Mouse (Mus musculus): ENCODE results near the gene Ino80e. TPM values are rescaled to one million over a fixed set of nuclear protein-coding genes. Genes with fewer than 3 reads are reported as not detected.
A peak's percentile ranks its signal among the peaks of the same experiment; 100 is the strongest.

Ino80e gene
- polyA plus RNA-seq, 1 experiment from 2014 or later, result 118 TPM

DNA sequence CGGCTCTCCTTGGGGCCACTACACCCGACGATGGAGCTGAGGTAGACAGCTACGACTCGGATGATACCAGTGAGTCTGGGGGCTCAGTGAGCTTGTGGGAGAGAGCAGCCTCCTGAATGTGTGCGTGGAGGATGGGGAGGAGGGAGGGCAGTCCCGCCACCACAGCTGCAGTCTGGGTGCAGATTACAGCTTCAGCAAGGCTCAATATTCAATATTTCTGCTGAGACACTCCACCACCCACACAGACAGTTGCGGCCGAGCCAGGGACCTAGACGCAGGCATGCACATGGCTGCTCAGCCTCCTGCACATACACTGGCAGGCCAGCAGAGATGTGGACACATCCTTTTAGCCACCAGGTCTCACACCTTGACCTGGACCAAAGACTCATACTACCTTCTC lies 13.4 kb downstream of the Ino80e start:
- WGBS, result 28% methylated on average over 10 of the region's 10 CpGs
- no peak for DNase-seq (ENCODE audit: low spot score)
- peaks cover 11% of the 10 kb centered on the region for H3K36me3 ChIP-seq (ENCODE audit: control insufficient read depth, insufficient read depth, low read length)
- H3K4me1 ChIP-seq (ENCODE audit: control insufficient read depth, insufficient read depth, low read length), result peaks cover 13% of the 10 kb centered on the region
- peaks cover 32% of the 10 kb centered on the region for H3K27me3 ChIP-seq (ENCODE audit: control insufficient read depth, insufficient read depth, low read length)
- peak overlapping the region; percentile 8; the same call in 1 of the 2 replicates for H3K4me3 ChIP-seq (ENCODE audit: low read depth, low read length)
- no peak overlapping the region for H3K27ac ChIP-seq (replicated peaks; ENCODE audit: low read depth, low read length)
- peak overlapping the region; percentile 30; the same call in 1 of the 2 replicates for H3K9ac ChIP-seq (ENCODE audit: low read length)
- no peaks in the 10 kb centered on the region for H3K9me3 ChIP-seq (ENCODE audit: control insufficient read depth, low read length)
- no peak overlapping the region; the same call in 1 of the 2 replicates for H3K4me2 ChIP-seq (ENCODE audit: low read depth, severe bottlenecking)
- no peak for ATAC-seq (ENCODE audit: insufficient number of reproducible peaks, low FRiP score, low TSS enrichment, low read depth)

- under 1% methylated on average over 62 of the region's 74 CpGs for WGBS
- Histone ChIP-seq H3K9ac (ENCODE audit: low read length) (peak overlapping the region; percentile 62), H3K4me1 (ENCODE audit: control insufficient read depth, insufficient read depth, low read length) (peaks cover 13% of the 10 kb centered on the region), H3K4me3 (ENCODE audit: low read depth, low read length) (peak overlapping the region; percentile 52), H3K27me3 (ENCODE audit: control insufficient read depth, insufficient read depth, low read length) (peaks cover 32% of the 10 kb centered on the region), H3K27ac (replicated peaks; ENCODE audit: low read depth, low read length) (no peak overlapping the region), H3K9me3 (ENCODE audit: control insufficient read depth, low read length) (no peaks in the 10 kb centered on the region), H3K36me3 (ENCODE audit: control insufficient read depth, insufficient read depth, low read length) (peaks cover 6% of the 10 kb centered on the region), H3K4me2 (ENCODE audit: low read depth, severe bottlenecking) (peak overlapping the region; percentile 100)
- ATAC-seq (ENCODE audit: insufficient number of reproducible peaks, low FRiP score, low TSS enrichment, low read depth) (peak; percentile 31; the same call in 1 of the 2 replicates), DNase-seq (ENCODE audit: low spot score) (peak; percentile 71)
Observed at GRCm38 (mm10) chr7:126847421-126848398, 14.5 kb downstream of the Ino80e start.

DNA sequence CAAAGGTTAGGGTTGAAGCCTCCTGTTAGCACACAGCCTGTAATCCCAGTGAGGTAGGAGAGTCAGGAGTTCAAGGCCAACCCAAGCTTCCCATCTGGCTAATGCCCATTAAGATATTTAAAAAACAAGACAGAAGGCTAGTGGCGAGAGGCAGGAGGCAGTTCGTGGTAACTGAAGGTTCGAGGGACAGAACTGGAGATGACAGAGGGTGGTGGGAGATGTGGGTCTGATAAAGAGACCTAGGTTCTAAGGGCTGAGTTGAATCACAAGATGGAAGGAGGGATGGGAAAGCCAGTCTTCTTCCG lies 15.1 kb downstream of the Ino80e start, which contains the start of gene Doc2a:
Doc2a (plus strand) TSS at position 301 of the 305 bp plus-strand sequence.
- no peak within 1 kb of the TSS for H3K27ac ChIP-seq (replicated peaks; ENCODE audit: low read depth, low read length)
- 32% methylated on average over 4 of the region's 4 CpGs for WGBS
- peak within 1 kb of the TSS; percentile 62 for H3K9ac ChIP-seq (ENCODE audit: low read length)
- H3K4me2 ChIP-seq (ENCODE audit: low read depth, severe bottlenecking), result peak within 1 kb of the TSS; percentile 100
- no peaks in the 10 kb centered on the region for H3K9me3 ChIP-seq (ENCODE audit: control insufficient read depth, low read length)
- ATAC-seq (ENCODE audit: insufficient number of reproducible peaks, low FRiP score, low TSS enrichment, low read depth) (no peak), DNase-seq (ENCODE audit: low spot score) (no peak)
- peak within 1 kb of the TSS; percentile 52 for H3K4me3 ChIP-seq (ENCODE audit: low read depth, low read length)
- no peaks in the 10 kb centered on the region; the same call in 1 of the 2 replicates for H3K36me3 ChIP-seq (ENCODE audit: control insufficient read depth, insufficient read depth, low read length)
- peaks cover 32% of the 10 kb centered on the region for H3K27me3 ChIP-seq (ENCODE audit: control insufficient read depth, insufficient read depth, low read length)
- H3K4me1 ChIP-seq (ENCODE audit: control insufficient read depth, insufficient read depth, low read length), result peaks cover 13% of the 10 kb centered on the region

DNA sequence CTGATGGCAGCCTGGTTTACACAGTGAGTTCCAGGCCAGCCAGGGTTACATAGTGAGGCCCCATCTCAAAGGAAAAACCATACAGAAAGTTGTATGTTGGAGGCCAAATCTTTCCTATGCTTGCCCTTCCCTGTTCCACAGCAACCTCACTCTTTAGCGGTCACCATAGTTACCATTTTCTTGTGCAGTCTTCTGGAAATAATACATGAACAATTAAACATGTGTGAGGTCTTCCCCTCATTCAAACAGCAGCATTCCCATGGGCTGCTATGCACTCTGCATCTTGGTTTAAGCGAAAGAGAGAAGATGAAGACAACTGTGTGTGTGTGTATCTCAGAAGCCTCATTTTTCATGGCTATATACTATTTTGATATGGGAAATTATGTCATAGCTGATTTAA lies 16.7 kb downstream of the Ino80e start:
- H3K4me3 ChIP-seq (ENCODE audit: low read depth, low read length), result no peak overlapping the region
- H3K27ac ChIP-seq (replicated peaks; ENCODE audit: low read depth, low read length), result no peak overlapping the region
- no peak overlapping the region for H3K4me2 ChIP-seq (ENCODE audit: low read depth, severe bottlenecking)
- peaks cover 32% of the 10 kb centered on the region for H3K27me3 ChIP-seq (ENCODE audit: control insufficient read depth, insufficient read depth, low read length)
- DNase-seq (ENCODE audit: low spot score) (no peak), ATAC-seq (ENCODE audit: insufficient number of reproducible peaks, low FRiP score, low TSS enrichment, low read depth) (no peak)
- WGBS, result 90% methylated on average over 2 of the region's 2 CpGs
- peaks cover 13% of the 10 kb centered on the region for H3K4me1 ChIP-seq (ENCODE audit: control insufficient read depth, insufficient read depth, low read length)
- no peak overlapping the region for H3K9ac ChIP-seq (ENCODE audit: low read length)
- no peaks in the 10 kb centered on the region for H3K9me3 ChIP-seq (ENCODE audit: control insufficient read depth, low read length)
- H3K36me3 ChIP-seq (ENCODE audit: control insufficient read depth, insufficient read depth, low read length), result no peaks in the 10 kb centered on the region

DNA sequence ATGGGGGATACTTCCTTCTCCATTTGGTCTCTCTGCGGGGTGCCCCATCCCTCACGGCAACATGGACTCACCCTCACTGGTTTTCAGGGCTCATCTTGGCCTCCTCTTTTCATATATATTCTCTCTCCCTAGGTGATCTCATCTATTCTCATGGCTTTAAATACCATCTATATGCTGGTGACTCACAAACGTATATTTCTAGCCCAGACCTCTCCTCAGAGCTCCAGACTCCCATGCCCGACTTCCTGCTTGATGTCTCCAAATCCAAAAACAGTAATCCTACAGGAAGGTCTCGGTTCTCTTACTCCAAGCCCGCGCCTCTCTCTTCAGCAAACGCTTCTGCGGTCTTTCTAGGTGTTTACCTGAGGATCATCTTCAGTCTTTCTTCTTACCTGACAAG lies 18.9 kb downstream of the Ino80e start:
- DNase-seq (ENCODE audit: low spot score) (no peak), ATAC-seq (ENCODE audit: insufficient number of reproducible peaks, low FRiP score, low TSS enrichment, low read depth) (no peak)
- no peak overlapping the region for H3K9ac ChIP-seq (ENCODE audit: low read length)
- no peak overlapping the region for H3K27ac ChIP-seq (replicated peaks; ENCODE audit: low read depth, low read length)
- H3K36me3 ChIP-seq (ENCODE audit: control insufficient read depth, insufficient read depth, low read length), result no peaks in the 10 kb centered on the region
- 76% methylated on average over 9 of the region's 9 CpGs for WGBS
- no peaks in the 10 kb centered on the region for H3K9me3 ChIP-seq (ENCODE audit: control insufficient read depth, low read length)
- H3K4me2 ChIP-seq (ENCODE audit: low read depth, severe bottlenecking), result no peak overlapping the region
- peaks cover 10% of the 10 kb centered on the region for H3K27me3 ChIP-seq (ENCODE audit: control insufficient read depth, insufficient read depth, low read length)
- no peak overlapping the region for H3K4me3 ChIP-seq (ENCODE audit: low read depth, low read length)
- H3K4me1 ChIP-seq (ENCODE audit: control insufficient read depth, insufficient read depth, low read length), result peaks cover 9% of the 10 kb centered on the region

GRCm38 (mm10) chr7:126833294-126833693 lies 28.9 kb downstream of the Ino80e start:
- Histone ChIP-seq H3K27ac (replicated peaks; ENCODE audit: low read depth, low read length) (no peak overlapping the region), H3K4me3 (ENCODE audit: low read depth, low read length) (no peak overlapping the region), H3K36me3 (ENCODE audit: control insufficient read depth, insufficient read depth, low read length) (no peaks in the 10 kb centered on the region), H3K9me3 (ENCODE audit: control insufficient read depth, low read length) (no peaks in the 10 kb centered on the region), H3K27me3 (ENCODE audit: control insufficient read depth, insufficient read depth, low read length) (no peaks in the 10 kb centered on the region), H3K9ac (ENCODE audit: low read length) (no peak overlapping the region), H3K4me1 (ENCODE audit: control insufficient read depth, insufficient read depth, low read length) (peaks cover 5% of the 10 kb centered on the region; the same call in 1 of the 2 replicates), H3K4me2 (ENCODE audit: low read depth, severe bottlenecking) (no peak overlapping the region)
- WGBS, result 94% methylated on average over 1 of the region's 1 CpGs
- ATAC-seq (ENCODE audit: insufficient number of reproducible peaks, low FRiP score, low TSS enrichment, low read depth) (no peak), DNase-seq (ENCODE audit: low spot score) (no peak)

DNA sequence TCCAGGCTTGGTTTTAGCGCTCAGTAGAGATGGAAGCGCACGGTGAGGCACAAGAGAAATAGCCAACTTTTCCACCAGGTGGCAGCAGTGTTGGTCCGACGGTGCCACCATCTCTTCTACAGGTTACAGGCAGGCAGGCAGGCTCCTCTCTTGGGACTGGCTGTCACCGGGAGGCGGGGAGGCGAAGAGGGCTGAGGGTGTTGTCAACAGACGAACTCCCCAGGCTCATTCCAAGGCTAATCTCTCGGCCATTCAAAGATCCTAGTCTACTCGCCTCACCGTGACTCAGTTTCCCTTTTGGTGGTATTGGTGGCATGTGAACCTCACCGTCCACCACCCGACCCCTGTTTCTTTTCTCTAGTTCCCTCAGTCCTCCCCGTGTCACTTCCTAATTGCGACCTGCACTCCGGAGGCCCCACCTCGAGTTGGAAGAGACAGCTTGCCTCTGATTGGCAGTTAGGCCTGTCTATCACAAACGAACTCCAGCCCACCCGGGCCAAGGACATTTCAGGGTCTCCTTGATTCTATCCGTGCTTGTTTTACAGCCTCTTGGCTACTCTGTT lies 30.1 kb downstream of the Ino80e start:
- peak overlapping the region; percentile 18; the same call in 1 of the 2 replicates for H3K4me3 ChIP-seq (ENCODE audit: low read depth, low read length)
- 1% methylated on average over 21 of the region's 21 CpGs for WGBS
- no peaks in the 10 kb centered on the region for H3K36me3 ChIP-seq (ENCODE audit: control insufficient read depth, insufficient read depth, low read length)
- no peak overlapping the region for H3K9ac ChIP-seq (ENCODE audit: low read length)
- peak; percentile 57; the same call in 1 of the 2 replicates for ATAC-seq (ENCODE audit: insufficient number of reproducible peaks, low FRiP score, low TSS enrichment, low read depth)
- H3K4me2 ChIP-seq (ENCODE audit: low read depth, severe bottlenecking), result peak overlapping the region; percentile 37; the same call in 1 of the 2 replicates
- H3K27me3 ChIP-seq (ENCODE audit: control insufficient read depth, insufficient read depth, low read length), result no peaks in the 10 kb centered on the region
- H3K27ac ChIP-seq (replicated peaks; ENCODE audit: low read depth, low read length), result no peak overlapping the region
- H3K4me1 ChIP-seq (ENCODE audit: control insufficient read depth, insufficient read depth, low read length), result peaks cover 5% of the 10 kb centered on the region; the same call in 1 of the 2 replicates
- H3K9me3 ChIP-seq (ENCODE audit: control insufficient read depth, low read length), result no peaks in the 10 kb centered on the region
- peak; percentile 85 for DNase-seq (ENCODE audit: low spot score)

DNA sequence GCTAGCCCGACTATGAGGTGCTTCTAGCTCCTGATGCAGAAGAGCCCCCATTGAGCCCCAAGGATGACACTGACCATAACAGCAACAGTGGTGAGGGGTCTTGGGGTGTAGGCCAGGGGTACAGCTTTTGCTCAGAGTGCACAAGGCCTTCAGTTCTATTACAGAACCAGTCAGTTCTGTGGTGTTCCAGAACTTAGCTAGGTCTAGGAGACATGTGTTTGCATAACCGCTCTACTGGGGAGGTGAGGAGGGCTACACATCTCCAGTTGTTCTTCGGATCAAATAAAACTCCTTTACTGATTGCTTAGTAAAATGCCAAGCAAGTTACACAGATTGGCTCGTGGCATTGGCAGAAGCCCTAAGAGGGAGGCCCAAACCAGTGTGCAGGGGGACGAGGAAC lies 30.6 kb downstream of the Ino80e start, which contains the start of gene 4930451I11Rik:
4930451I11Rik (minus strand) TSS at position 101 of the 400 bp plus-strand sequence.
- Histone ChIP-seq H3K27ac (replicated peaks; ENCODE audit: low read depth, low read length) (no peak within 1 kb of the TSS), H3K36me3 (ENCODE audit: control insufficient read depth, insufficient read depth, low read length) (no peaks in the 10 kb centered on the region), H3K9ac (ENCODE audit: low read length) (no peak within 1 kb of the TSS), H3K27me3 (ENCODE audit: control insufficient read depth, insufficient read depth, low read length) (no peaks in the 10 kb centered on the region), H3K9me3 (ENCODE audit: control insufficient read depth, low read length) (no peaks in the 10 kb centered on the region), H3K4me1 (ENCODE audit: control insufficient read depth, insufficient read depth, low read length) (peaks cover 5% of the 10 kb centered on the region; the same call in 1 of the 2 replicates), H3K4me3 (ENCODE audit: low read depth, low read length) (peak within 1 kb of the TSS; percentile 18; the same call in 1 of the 2 replicates), H3K4me2 (ENCODE audit: low read depth, severe bottlenecking) (peak within 1 kb of the TSS; percentile 37; the same call in 1 of the 2 replicates)
- WGBS, result 63% methylated on average over 5 of the region's 5 CpGs
- DNase-seq (ENCODE audit: low spot score) (no peak), ATAC-seq (ENCODE audit: insufficient number of reproducible peaks, low FRiP score, low TSS enrichment, low read depth) (no peak)
